Mouse (Mus musculus): ENCODE results near the gene Ipo9. TPM values are rescaled to one million over a fixed set of nuclear protein-coding genes. Genes with fewer than 3 reads are reported as not detected.

Ipo9 gene
- polyA plus RNA-seq, 1 experiment from 2014 or later, result 104 TPM

GRCm38 (mm10) chr1:135460521-135460920 lies 30.2 kb upstream of the Ipo9 start:
- 93% methylated on average over 16 of the region's 16 CpGs for WGBS
- H3K27ac ChIP-seq (replicated peaks), result no peak overlapping the region
- H3K9me3 ChIP-seq, result no peaks in the 10 kb centered on the region
- H3K9ac ChIP-seq, result no peak overlapping the region
- H3K36me3 ChIP-seq, result peaks cover 96% of the 10 kb centered on the region
- H3K27me3 ChIP-seq, result no peaks in the 10 kb centered on the region
- H3K4me1 ChIP-seq (replicated peaks), result 0 out of 2 replicates have a peak, but pooled peaks cover 3% of the 10 kb centered on the region
- H3K4me2 ChIP-seq, result no peak overlapping the region
- no peak for ATAC-seq (ENCODE audit: low read depth)
- H3K4me3 ChIP-seq, result no peak overlapping the region

GRCm38 (mm10) chr1:135457860-135458259 lies 27.6 kb upstream of the Ipo9 start:
- 0 out of 2 replicates have a peak, but pooled peaks cover 3% of the 10 kb centered on the region for H3K4me1 ChIP-seq (replicated peaks)
- H3K27ac ChIP-seq (replicated peaks), result no peak overlapping the region
- no peak for ATAC-seq (ENCODE audit: low read depth)
- H3K27me3 ChIP-seq, result no peaks in the 10 kb centered on the region
- no peaks in the 10 kb centered on the region for H3K9me3 ChIP-seq
- H3K36me3 ChIP-seq, result peaks cover 96% of the 10 kb centered on the region
- H3K9ac ChIP-seq, result no peak overlapping the region
- no peak overlapping the region for H3K4me3 ChIP-seq
- no peak overlapping the region for H3K4me2 ChIP-seq
- WGBS, result 88% methylated on average over 5 of the region's 5 CpGs

- Histone ChIP-seq H3K4me1 (replicated peaks) (no peaks in the 10 kb centered on the region), H3K36me3 (peaks cover 91% of the 10 kb centered on the region), H3K27ac (replicated peaks) (no peak overlapping the region)
These were observed 22.0 kb upstream of the Ipo9 start for GRCm38 (mm10) chr1:135452259-135452658.

GRCm38 (mm10) chr1:135451419-135451818 lies 21.1 kb upstream of the Ipo9 start:
- Histone ChIP-seq H3K9me3 (no peaks in the 10 kb centered on the region), H3K36me3 (peaks cover 83% of the 10 kb centered on the region)
- WGBS, result 91% methylated on average over 2 of the region's 2 CpGs

More at GRCm38 (mm10) chr1:135452259-135452658, 22.0 kb upstream of the Ipo9 start:
- Histone ChIP-seq H3K9ac (no peak overlapping the region), H3K4me3 (no peak overlapping the region), H3K4me2 (no peak overlapping the region), H3K27me3 (no peaks in the 10 kb centered on the region), H3K9me3 (no peaks in the 10 kb centered on the region)
- ATAC-seq (ENCODE audit: low read depth), result no peak; the same call in 1 of the 2 replicates
- WGBS, result 80% methylated on average over 10 of the region's 10 CpGs

GRCm38 (mm10) chr1:135449876-135450275 lies 19.6 kb upstream of the Ipo9 start:
- no peak overlapping the region for H3K4me3 ChIP-seq
- no peak overlapping the region for H3K4me2 ChIP-seq
- no peaks in the 10 kb centered on the region for H3K9me3 ChIP-seq
- no peak overlapping the region for H3K9ac ChIP-seq
- H3K27ac ChIP-seq (replicated peaks), result no peak overlapping the region
- no peak for ATAC-seq (ENCODE audit: low read depth)
- H3K36me3 ChIP-seq, result peaks cover 73% of the 10 kb centered on the region
- 95% methylated on average over 8 of the region's 8 CpGs for WGBS
- no peaks in the 10 kb centered on the region for H3K4me1 ChIP-seq (replicated peaks)
- no peaks in the 10 kb centered on the region for H3K27me3 ChIP-seq

More at GRCm38 (mm10) chr1:135451419-135451818, 21.1 kb upstream of the Ipo9 start:
- Histone ChIP-seq H3K27me3 (no peaks in the 10 kb centered on the region), H3K27ac (replicated peaks) (no peak overlapping the region), H3K4me2 (no peak overlapping the region), H3K4me1 (replicated peaks) (no peaks in the 10 kb centered on the region), H3K4me3 (no peak overlapping the region), H3K9ac (no peak overlapping the region)
- ATAC-seq (ENCODE audit: low read depth), result no peak

GRCm38 (mm10) chr1:135448940-135449339 lies 18.6 kb upstream of the Ipo9 start:
- Histone ChIP-seq H3K27me3 (no peaks in the 10 kb centered on the region), H3K4me1 (replicated peaks) (no peaks in the 10 kb centered on the region), H3K9me3 (no peaks in the 10 kb centered on the region), H3K27ac (replicated peaks) (no peak overlapping the region), H3K4me3 (no peak overlapping the region), H3K9ac (no peak overlapping the region), H3K36me3 (peaks cover 70% of the 10 kb centered on the region), H3K4me2 (no peak overlapping the region)
- 94% methylated on average over 5 of the region's 5 CpGs for WGBS
- no peak for ATAC-seq (ENCODE audit: low read depth)

- Histone ChIP-seq H3K9me3 (no peaks in the 10 kb centered on the region), H3K36me3 (peaks cover 72% of the 10 kb centered on the region), H3K27me3 (no peaks in the 10 kb centered on the region), H3K27ac (replicated peaks) (no peak overlapping the region), H3K4me1 (replicated peaks) (no peaks in the 10 kb centered on the region), H3K9ac (no peak overlapping the region), H3K4me2 (no peak overlapping the region), H3K4me3 (no peak overlapping the region)
- ATAC-seq (ENCODE audit: low read depth), result no peak
- WGBS, result 90% methylated on average over 12 of the region's 12 CpGs
These were observed 13.2 kb upstream of the Ipo9 start for GRCm38 (mm10) chr1:135443506-135443905.

- no peak overlapping the region for H3K9ac ChIP-seq
- no peak overlapping the region for H3K4me2 ChIP-seq
- H3K36me3 ChIP-seq, result peaks cover 79% of the 10 kb centered on the region
- no peaks in the 10 kb centered on the region for H3K27me3 ChIP-seq
- H3K27ac ChIP-seq (replicated peaks), result no peak overlapping the region
- no peak overlapping the region for H3K4me3 ChIP-seq
- 93% methylated on average over 3 of the region's 3 CpGs for WGBS
- no peaks in the 10 kb centered on the region for H3K9me3 ChIP-seq
- no peaks in the 10 kb centered on the region for H3K4me1 ChIP-seq (replicated peaks)
- no peak for ATAC-seq (ENCODE audit: low read depth)
These were observed 11.6 kb upstream of the Ipo9 start for GRCm38 (mm10) chr1:135441861-135442260.

GRCm38 (mm10) chr1:135440986-135441385 lies 10.7 kb upstream of the Ipo9 start:
- no peak overlapping the region for H3K4me2 ChIP-seq
- no peak overlapping the region for H3K27ac ChIP-seq (replicated peaks)
- 91% methylated on average over 6 of the region's 6 CpGs for WGBS
- no peaks in the 10 kb centered on the region for H3K27me3 ChIP-seq
- no peaks in the 10 kb centered on the region for H3K9me3 ChIP-seq
- peaks cover 79% of the 10 kb centered on the region for H3K36me3 ChIP-seq
- H3K4me1 ChIP-seq (replicated peaks), result no peaks in the 10 kb centered on the region
- no peak overlapping the region for H3K9ac ChIP-seq
- H3K4me3 ChIP-seq, result no peak overlapping the region
- ATAC-seq (ENCODE audit: low read depth), result no peak

GRCm38 (mm10) chr1:135438801-135439200 lies 8.5 kb upstream of the Ipo9 start:
- Histone ChIP-seq H3K4me2 (no peak overlapping the region), H3K27ac (replicated peaks) (no peak overlapping the region), H3K9ac (no peak overlapping the region), H3K4me3 (no peak overlapping the region), H3K27me3 (no peaks in the 10 kb centered on the region), H3K36me3 (peaks cover 66% of the 10 kb centered on the region), H3K9me3 (no peaks in the 10 kb centered on the region), H3K4me1 (replicated peaks) (no peaks in the 10 kb centered on the region)
- ATAC-seq (ENCODE audit: low read depth), result no peak
- WGBS, result 88% methylated on average over 6 of the region's 6 CpGs

- H3K9me3 ChIP-seq, result no peaks in the 10 kb centered on the region
- ATAC-seq (ENCODE audit: low read depth), result no peak
- H3K9ac ChIP-seq, result no peak overlapping the region
- no peaks in the 10 kb centered on the region for H3K27me3 ChIP-seq
- WGBS, result 39% methylated on average over 2 of the region's 2 CpGs
- H3K4me3 ChIP-seq, result no peak overlapping the region
- peaks cover 11% of the 10 kb centered on the region for H3K4me1 ChIP-seq (replicated peaks)
- no peak overlapping the region for H3K27ac ChIP-seq (replicated peaks)
- peaks cover 36% of the 10 kb centered on the region for H3K36me3 ChIP-seq
- H3K4me2 ChIP-seq, result no peak overlapping the region
These were observed 5.5 kb upstream of the Ipo9 start for GRCm38 (mm10) chr1:135435823-135436222.

- H3K4me1 ChIP-seq (replicated peaks), result peaks cover 41% of the 10 kb centered on the region
- H3K36me3 ChIP-seq, result peaks cover 14% of the 10 kb centered on the region
- no peaks in the 10 kb centered on the region for H3K27me3 ChIP-seq
- no peaks in the 10 kb centered on the region for H3K9me3 ChIP-seq
- WGBS, result 2% methylated on average over 14 of the region's 14 CpGs
- peak overlapping the region; percentile 75 for H3K4me2 ChIP-seq
- peak overlapping the region; percentile 94 for H3K27ac ChIP-seq (replicated peaks)
- H3K4me3 ChIP-seq, result peak overlapping the region; percentile 93
- ATAC-seq (ENCODE audit: low read depth), result peak; percentile 73
- H3K9ac ChIP-seq, result peak overlapping the region; percentile 94
These were observed 344 bp upstream of the Ipo9 start for GRCm38 (mm10) chr1:135430669-135431017.

GRCm38 (mm10) chr1:135427390-135427789 lies 2.9 kb downstream of the Ipo9 start:
- H3K9ac ChIP-seq, result no peak overlapping the region
- H3K4me3 ChIP-seq, result no peak overlapping the region
- peaks cover 37% of the 10 kb centered on the region for H3K36me3 ChIP-seq
- H3K4me2 ChIP-seq, result peak overlapping the region; percentile 75
- 88% methylated on average over 6 of the region's 6 CpGs for WGBS
- peaks cover 41% of the 10 kb centered on the region for H3K4me1 ChIP-seq (replicated peaks)
- H3K9me3 ChIP-seq, result no peaks in the 10 kb centered on the region
- ATAC-seq (ENCODE audit: low read depth), result no peak
- no peaks in the 10 kb centered on the region for H3K27me3 ChIP-seq
- H3K27ac ChIP-seq (replicated peaks), result no peak overlapping the region

Data from neural tube, embryonic 13.5 days (tissue).